Mouse (Mus musculus) natural killer cell, adult 2 months (primary cell): ENCODE results near the gene Stra8.

Experiments used
- DNase-seq, 2 experiments: peaks; one replicate each; pipeline ENCODE4 v3.0.0; 2022; ENCODE audit warnings: low spot score in 2 of 2

The Stra8 gene

DNA sequence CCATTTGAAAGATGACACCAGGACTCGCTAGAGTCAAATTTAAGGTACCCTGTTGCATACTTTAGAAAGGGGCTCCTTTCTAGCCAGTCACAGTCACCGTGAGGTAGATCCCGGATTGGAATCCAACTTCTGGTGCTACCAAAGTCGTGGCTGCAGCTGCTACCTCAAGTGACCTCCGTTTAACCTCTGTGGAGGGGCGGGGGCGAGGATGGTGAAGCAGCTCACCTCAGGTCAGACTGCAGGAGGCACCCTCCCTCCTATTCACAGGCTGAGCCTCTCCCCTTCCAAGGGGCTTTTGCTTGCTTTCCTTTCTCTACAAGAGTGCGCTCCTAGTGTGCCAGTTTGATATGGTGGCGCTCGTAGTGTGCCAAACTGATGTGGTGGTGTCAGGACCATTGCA is at the start of gene Stra8:
Gene Stra8 (plus strand): TSS at position 208 of the 400 bp plus-strand sequence.
- no peak for DNase-seq

- DNase-seq, result no peak
Measured at GRCm38 (mm10) chr6:34870724-34871123, 49.2 kb upstream of the Stra8 start.

GRCm38 (mm10) chr6:34871929-34872328 is 48.0 kb upstream of the Stra8 start:
- DNase-seq, result no peak

- DNase-seq, result no peak
Measured at GRCm38 (mm10) chr6:34872871-34873270, 47.1 kb upstream of the Stra8 start.

DNA sequence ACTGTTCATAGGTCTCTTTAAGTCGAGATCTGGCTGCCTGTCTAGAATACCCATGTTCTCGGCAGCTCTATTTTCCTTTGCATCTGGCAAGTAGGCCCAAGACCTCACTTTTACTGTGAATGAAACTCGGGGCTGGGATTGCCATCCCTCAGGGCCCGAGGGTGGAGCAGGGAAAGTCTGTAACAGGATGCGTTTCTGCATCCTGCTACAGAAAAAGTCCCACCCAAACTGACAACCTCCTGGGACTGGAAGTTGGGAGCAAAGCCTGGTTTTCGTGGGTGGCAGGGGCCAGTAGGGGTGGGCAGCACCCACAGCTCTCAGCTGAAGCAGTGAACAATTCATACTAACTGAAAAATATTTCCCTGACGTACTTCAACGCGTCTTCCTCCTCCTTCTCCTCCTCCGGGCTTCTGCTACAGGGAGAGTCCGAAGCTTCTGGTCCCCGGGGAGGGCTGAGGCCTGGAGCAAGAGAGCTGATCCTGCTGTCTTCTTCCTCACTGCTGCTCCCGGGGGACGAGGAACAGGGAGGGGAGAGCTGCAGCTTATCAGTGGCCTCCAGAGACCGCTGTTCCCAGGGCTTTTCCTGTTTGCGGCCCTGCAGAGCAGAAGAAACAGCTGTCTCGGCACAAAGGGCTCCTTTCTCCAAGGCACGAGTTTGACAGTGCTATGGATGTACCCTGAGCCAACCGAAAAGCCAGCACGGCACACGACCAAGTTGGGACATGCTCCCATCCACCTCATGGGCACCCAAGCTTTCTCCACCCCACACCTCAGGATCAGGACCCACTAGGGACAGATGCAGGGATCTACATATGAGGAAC is 45.7 kb upstream of the Stra8 start:
- DNase-seq, result no peak

- DNase-seq, result peak; percentile 43 to 81
Measured at GRCm38 (mm10) chr6:34875268-34875761, 44.6 kb upstream of the Stra8 start.

DNA sequence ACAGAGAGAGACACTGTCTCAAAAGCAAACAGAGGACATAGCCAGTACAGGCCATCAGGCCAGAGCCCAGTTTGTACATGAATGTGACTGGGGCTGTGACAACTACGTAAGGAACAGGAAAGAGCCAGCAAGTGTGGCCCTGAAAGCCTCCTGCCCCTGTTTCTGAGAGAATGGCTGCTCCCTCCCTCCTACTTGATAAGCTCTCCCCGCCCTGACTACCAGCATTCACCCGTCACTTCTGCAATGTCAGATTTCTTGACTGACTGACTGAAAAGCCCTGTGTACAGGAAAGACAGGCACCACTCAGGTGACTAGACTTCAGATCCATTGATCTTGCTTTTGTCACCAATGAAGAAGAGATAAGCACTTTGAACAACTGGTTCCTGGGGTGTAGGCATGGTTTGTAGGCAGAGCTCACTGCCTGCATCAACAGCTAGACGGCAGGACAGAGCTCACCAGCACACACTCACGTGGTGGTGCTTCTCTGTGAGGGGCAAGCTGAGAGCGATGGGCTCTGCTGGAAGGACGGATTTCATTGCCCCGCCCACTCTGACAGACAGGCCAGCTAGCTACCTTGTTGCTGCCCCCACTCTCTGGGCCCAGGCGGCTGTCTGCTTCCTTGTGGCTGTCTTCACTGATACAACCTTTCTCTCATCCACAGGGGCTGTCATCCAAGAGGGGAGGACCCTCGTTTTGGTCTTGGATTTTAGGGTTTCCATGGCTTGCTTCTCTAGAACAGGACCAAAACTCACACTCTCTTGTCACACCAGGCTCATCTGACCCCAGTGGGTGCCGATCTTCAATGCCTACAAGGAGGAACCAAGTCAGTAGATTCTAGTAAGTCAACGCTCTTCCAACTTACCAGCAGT is 43.8 kb upstream of the Stra8 start:
- DNase-seq, result peak in 1 of 2 experiments; percentile 57

- DNase-seq, result no peak
Measured at GRCm38 (mm10) chr6:34876835-34877156, 43.2 kb upstream of the Stra8 start.

- peak; percentile 89 to 92 for DNase-seq
Measured at GRCm38 (mm10) chr6:34877509-34878321, 42.2 kb upstream of the Stra8 start, which contains the start of gene Cyren. TSS of gene Cyren (minus strand) at chr6:34878060.

DNA sequence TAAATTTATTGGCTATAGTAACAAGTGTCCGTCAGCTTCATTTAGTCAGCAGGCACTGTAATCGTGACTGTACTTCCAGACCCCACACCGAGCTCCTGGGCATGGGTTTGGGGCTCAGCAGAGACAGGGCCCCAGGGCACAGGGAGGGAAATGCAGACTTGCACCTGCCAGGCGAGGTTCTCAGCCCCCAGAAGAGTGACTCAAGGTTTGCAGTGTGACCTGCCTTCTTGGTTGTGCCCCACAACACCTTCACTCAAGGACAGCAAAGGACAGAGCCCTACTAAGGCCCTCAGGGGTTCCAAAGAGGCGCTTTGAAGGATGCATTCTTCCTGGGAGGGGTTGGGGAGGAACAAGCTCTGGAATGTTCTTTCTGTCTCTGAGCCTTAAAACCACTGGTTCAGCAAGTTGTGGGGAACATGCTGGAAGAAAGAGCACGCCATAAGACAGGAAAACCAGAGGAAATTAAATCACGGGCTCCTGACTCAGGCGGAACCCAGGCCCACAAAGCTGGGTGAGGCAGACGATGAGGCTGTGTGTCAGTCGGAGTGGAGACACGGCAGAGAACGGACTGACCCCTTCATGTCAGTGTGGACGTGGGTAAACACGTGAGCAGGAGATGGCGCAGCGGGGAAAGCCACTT is 40.7 kb upstream of the Stra8 start:
- DNase-seq, result no peak

DNA sequence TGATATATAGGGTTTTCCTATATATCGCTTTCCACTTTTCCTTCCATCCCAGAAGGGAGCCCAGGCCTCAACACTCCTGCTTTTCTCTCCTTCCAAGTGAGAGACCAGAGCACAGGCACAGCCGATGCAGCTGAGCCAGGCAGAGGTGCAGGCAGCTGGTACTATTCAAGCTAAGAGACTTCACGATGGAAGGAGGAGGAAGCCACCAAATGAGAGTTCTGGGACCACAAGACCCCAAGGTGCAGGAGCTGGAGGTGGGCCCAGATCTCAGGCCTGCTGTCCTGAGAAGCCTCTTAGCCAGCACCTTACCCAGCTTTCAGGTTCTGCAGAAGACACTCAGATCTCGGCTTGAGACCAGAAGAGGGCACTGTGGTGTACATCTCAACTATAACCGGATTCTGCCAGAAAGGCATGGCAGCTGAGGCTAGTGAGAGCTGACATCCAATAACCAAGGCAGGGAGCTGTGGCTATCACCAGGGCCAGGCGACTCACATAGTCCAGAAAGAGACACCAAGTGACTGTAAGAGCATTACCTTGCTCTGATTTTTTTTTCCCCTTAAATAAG is 40.0 kb upstream of the Stra8 start:
- peak; percentile 38 to 56 for DNase-seq

DNA sequence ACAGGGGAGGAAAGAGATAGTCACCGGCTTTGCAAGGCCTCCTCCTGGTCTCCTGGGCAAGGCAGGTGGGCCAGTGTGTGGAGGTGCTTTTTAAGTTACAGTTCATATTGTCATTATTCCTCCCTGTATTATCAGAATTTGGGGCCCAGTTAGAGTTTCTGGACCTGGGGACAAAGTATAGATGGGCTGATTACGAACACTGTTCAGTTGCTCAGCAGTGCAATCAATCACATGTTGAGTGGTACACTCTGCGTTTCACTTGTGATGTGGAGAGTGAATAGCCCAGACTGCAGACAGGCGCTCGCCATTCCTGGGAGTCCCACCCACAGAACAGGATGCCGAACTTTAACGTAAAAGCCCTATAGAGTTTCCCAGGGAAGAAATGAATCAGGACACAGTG is 35.2 kb upstream of the Stra8 start:
- no peak for DNase-seq

DNA sequence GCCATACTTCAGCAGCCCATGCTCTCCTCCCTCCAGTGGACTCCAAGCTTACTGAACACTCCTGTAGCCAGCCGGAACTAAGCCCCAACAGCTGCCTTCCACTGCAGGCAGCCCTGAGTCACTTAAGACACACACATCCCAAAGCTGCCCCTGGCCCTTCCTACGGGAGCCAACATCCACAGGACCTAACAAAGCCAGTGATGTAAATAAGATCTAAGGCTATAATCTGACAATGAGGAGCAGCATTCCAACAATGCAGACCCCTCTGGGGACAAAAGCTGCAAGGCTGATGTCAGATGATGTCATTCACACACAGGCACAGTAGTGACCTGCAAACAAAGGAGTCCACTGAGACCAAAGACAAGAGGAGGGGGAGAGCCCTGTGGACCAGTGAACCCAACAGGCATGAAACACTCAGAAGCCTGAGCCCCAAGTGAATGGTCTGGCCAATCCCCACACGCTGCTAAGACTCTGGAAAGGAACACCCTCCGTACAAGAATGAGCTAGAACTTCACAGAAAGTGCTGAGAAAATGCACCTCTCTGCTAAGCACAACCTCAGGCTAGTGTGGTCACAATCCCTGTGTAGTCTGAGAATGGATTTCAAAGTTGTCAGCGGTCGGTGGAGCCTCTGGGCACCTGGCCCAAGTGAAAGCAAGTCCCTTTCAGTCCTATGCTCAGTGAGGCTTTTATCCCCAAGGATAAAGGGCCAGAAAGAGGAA is 32.7 kb upstream of the Stra8 start:
- no peak for DNase-seq

DNA sequence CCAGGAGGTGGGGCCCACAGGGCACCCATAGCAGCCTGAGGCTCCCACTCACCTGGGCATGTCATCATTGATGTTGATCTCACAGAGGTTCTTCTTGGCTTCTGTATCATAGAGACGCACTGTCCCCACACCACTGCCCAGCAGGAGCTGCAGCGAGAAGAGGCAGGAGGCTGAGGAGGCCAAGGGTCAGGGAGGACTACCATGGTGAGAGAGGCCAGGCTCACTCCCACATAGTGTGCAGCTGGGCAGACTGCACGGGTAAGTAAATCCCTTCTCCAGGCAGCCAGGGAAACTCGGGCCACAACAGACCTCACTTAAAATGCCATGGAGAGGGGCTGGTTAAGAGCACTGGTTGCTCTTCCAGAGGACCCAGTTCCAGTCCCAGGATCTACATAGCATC is 30.8 kb upstream of the Stra8 start:
- DNase-seq, result no peak

DNA sequence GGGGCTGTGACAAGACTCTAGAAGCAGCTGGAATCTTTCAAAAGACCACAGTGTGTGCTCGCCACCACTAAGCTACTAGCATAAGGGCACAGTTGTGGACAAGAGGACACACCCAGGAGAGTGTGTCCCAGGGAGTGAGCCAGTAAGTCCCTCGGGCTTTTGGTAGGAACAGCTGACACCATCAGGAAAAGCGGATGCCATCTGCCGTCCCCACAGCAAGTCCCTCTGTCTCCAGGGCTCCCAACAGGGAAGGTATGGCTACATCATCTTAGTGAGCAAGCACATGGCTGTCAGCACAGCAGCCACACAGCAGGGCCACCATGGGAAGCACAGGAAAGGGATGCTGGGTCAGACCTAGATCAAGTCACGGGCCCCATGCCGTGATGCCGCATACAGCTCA is 24.4 kb upstream of the Stra8 start:
- no peak for DNase-seq

GRCm38 (mm10) chr6:34896168-34896780 is 23.7 kb upstream of the Stra8 start:
- DNase-seq, result no peak

DNA sequence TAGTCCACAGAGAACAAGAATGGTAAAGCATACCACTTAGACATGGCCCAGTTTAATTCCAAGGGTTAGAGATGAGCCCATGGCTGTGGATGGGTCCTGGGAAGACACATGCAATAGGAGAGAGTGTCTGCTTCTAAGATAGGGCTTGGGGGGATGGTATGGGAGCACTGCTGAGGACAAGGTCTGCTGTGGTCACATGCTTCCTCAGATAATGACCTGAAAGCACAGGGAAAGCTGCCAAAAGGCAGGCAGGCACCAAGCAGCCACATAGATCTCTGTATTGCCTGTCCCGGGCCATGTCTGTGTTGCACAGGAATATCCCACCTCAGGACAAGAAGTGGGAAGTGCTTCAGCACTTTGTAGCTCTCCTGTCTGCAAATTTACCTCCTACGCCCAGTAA is 20.8 kb upstream of the Stra8 start:
- no peak for DNase-seq

DNA sequence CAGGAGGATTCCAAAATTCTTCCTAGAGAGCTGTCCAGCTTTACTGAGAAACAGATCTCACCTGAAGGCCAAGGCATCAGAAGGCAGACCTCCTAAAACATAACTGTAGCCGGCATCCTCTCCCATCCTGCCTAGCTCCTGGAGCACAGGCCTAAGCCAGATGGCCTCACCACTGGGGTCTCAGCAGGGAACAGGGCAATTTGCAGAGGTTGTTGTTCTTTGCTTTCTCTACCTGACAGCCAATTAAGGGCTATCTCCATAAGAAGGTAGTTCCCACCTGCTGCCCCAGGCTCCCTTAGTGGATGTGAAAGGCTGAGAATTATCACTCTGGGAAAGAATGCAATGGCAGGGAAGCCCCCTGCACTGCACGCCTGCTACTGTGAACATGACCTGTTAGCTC is 19.0 kb upstream of the Stra8 start:
- DNase-seq, result no peak

DNA sequence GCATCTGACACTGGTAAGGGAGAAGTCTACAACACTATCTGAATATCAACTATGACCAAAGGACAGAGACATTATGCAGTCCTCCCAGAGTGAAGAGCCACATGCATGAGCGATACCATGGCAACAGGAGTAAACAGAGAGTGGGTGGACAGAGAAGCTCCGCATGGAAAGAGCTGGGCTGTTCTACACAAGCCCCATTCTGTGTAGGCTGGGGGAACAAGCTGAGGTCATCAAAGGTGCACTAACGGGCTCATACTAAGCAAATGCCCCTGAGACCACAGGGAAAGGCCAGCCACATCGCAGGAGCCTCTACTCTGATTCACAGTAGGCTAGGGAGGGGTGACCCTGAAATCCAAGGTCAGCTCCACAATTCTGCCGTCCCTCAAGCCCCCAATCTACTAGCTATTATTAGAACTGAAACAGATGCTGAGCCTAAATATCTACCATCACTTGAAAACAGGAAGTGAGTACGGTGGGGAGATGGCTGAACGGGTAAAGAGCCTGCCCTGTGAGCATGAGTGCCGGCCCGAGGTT is 18.0 kb upstream of the Stra8 start:
- DNase-seq, result peak; percentile 36 to 63

DNA sequence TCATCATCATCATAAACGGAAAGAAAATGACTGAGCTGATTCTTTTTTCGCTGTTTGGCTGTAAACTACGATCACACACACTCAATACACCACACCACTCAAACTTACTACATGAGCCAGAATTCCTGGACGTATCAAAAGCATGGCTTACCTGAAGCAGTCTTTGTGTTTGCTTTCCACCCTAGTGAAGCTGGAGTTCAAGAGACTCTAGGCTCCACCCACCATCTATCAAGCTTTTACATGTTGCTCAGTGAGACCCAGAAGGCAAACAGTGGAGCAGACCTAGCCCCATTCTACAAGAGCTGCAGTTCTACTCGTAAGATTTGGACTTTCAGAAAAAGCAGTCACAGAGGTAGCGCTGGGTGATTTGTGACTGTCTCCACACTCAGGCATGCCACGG is 17.4 kb upstream of the Stra8 start:
- no peak for DNase-seq
